Mouse (Mus musculus) heart, adult 8-10 months (tissue): ENCODE measurements at regions not wholly inside any gene's neighbourhood (a gene's known extent, or its start where the extent isn't known, plus 50 kb on each side); places are given as distances from the start of the nearest gene placed in this dataset.

ENCODE experiments used
- DNase-seq: peaks from one replicate; pipeline ENCODE4 v3.0.0; 2022; ENCODE audit warnings: low spot score

DNA sequence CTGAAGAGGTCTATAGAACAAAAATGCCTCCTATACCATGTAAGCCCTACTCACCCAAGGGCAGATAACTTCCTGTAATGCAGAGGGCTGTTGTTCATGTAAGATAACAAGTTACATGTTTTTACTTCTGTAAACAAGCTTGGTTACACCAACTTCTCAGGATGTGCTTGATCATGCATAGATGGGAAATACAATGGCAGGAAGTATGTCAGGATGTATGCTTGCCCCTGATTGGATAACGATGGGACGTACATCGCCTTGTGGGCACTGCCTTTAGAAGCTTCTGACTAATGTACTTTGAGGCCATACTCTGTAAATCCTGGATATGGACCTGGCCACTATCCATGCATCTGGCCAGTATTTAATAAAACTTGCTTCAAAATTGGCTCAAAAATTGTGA is 69.2 kb upstream of the Pde3b start:
- DNase-seq: no peak

DNA sequence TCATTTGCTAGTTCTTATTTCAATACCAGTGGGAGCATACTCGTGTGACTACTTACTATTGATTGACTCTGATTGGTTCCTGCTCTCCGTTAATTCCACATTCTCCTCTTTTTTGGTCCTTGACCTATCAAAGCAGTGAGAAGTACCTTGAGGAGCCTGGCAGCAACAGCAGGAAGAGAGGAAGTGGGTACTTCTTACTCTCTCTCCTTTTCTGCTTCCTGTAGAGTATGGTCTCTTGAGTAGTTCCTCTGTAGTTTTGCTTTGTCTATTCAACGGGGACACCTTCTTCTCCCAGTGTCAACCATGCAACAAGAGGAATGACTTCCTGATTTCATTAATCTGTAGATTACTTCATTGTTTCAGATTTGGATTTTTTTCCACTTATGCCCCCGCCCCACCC is 68.1 kb upstream of the Pde3b start:
- DNase-seq: no peak

DNA sequence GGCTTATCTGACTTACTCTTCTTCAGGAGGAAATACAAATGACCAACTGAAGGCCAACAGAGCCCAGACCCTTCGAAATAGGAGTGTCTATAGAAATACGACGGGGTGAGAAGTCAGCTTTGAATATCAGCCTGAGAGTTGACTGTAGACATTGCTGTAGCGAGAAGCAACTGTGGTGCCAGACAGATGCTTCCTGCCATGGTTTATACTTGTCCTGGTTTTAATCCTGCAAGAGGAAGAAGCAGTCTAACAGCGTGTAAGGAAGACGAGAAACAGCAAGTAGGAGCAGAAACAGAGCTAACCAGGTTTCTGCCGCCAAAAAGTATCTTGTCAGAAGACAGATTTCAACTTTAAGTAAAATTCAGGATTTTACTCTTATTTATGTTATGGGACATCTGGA is 64.1 kb upstream of the Pde3b start:
- DNase-seq: no peak

GRCm38 (mm10) chr7:114356381-114356780 is 58.7 kb upstream of the Pde3b start:
- DNase-seq: peak; percentile 15

GRCm38 (mm10) chr7:114362166-114362565 is 52.9 kb upstream of the Pde3b start:
- no peak for DNase-seq

GRCm38 (mm10) chr7:114364041-114364440 is 51.0 kb upstream of the Pde3b start:
- DNase-seq: peak; percentile 35
